Mouse (Mus musculus) MEL (cell line): ENCODE results near the gene Bcl11b. TPM values are rescaled to one million over a fixed set of nuclear protein-coding genes. Genes with fewer than 3 reads are reported as not detected.

Source experiments
- DNase-seq: peaks from one replicate; pipeline ENCODE4 v3.0.0; 2011; ENCODE audit warnings: low read depth, low spot score
- H3K27ac ChIP-seq: 2 replicates; pipeline ENCODE4 v1.5.1; 2012; ENCODE audit warnings: low read depth, mild to moderate bottlenecking, control low read depth, low read length, moderate library complexity; ENCODE audit not compliant: control insufficient read depth
- H3K27me3 ChIP-seq, 2 experiments: fragments of 150-350 bp in 1 of 2; sonication (generic) in 1 of 2; 2 replicates each; pipeline ENCODE4 v1.6.1; 2012; ENCODE audit warnings: low read length in 2 of 2, mild to moderate bottlenecking in 2 of 2, improper control_type of control experiment in 1 of 2, moderate library complexity in 1 of 2; ENCODE audit not compliant: insufficient read depth in 2 of 2, control insufficient read depth in 1 of 2
- H3K36me3 ChIP-seq, 2 experiments: 2 replicates each; pipeline ENCODE4 v1.6.1; 2012 to 2014; ENCODE audit warnings: low read length in 2 of 2, improper control_type of control experiment in 1 of 2, inconsistent platforms in 1 of 2, mild to moderate bottlenecking in 1 of 2; ENCODE audit not compliant: insufficient read depth in 2 of 2, control insufficient read depth in 1 of 2
- H3K4me1 ChIP-seq, 2 experiments: fragments of 150-350 bp in 1 of 2; sonication (generic) in 1 of 2; 2 replicates each; pipeline ENCODE4 v1.6.1; 2012; ENCODE audit warnings: low read length in 2 of 2, improper control_type of control experiment in 1 of 2, mild to moderate bottlenecking in 1 of 2; ENCODE audit not compliant: insufficient read depth in 2 of 2, control insufficient read depth in 1 of 2
- H3K4me3 ChIP-seq, 2 experiments: fragments of 150-350 bp in 1 of 2; sonication (generic) in 1 of 2; 2 replicates each; pipeline ENCODE4 v1.5.1; 2012; ENCODE audit warnings: low read depth in 2 of 2, low read length in 2 of 2, mild to moderate bottlenecking in 2 of 2, moderate library complexity in 2 of 2, control low read depth in 1 of 2, improper control_type of control experiment in 1 of 2; ENCODE audit not compliant: control insufficient read depth in 1 of 2, insufficient read depth in 1 of 2
- H3K79me2 ChIP-seq: 2 replicates; pipeline ENCODE4 v1.6.1; 2012; ENCODE audit warnings: mild to moderate bottlenecking, low read length, moderate library complexity; ENCODE audit not compliant: control insufficient read depth, poor library complexity, insufficient read depth
- H3K9ac ChIP-seq: 2 replicates; pipeline ENCODE4 v1.6.1; 2012; ENCODE audit warnings: low read depth, mild to moderate bottlenecking, control low read depth, low read length, moderate library complexity; ENCODE audit not compliant: control insufficient read depth, poor library complexity, severe bottlenecking
- H3K9me3 ChIP-seq: fragments of 150-350 bp; sonication (generic); replicated peaks from 2 replicates; pipeline ENCODE4 v1.6.1; 2012; ENCODE audit warnings: mild to moderate bottlenecking, low read length, improper control_type of control experiment, moderate library complexity; ENCODE audit not compliant: insufficient read depth
- BHLHE40 ChIP-seq: IDR thresholded peaks from 2 replicates; pipeline ENCODE4 v1.6.1; 2012; ENCODE audit warnings: low read depth, mild to moderate bottlenecking, inconsistent platforms, low read length, improper control_type of control experiment, borderline replicate concordance
- E2F4 ChIP-seq: IDR thresholded peaks from 2 replicates; pipeline ENCODE4 v1.6.1; 2011; ENCODE audit warnings: low read depth, low read length, improper control_type of control experiment, borderline replicate concordance
- ELF1 ChIP-seq: IDR thresholded peaks from 2 replicates; pipeline ENCODE4 v1.6.1; 2014; ENCODE audit warnings: low read depth, mild to moderate bottlenecking, inconsistent platforms, low read length, improper control_type of control experiment, moderate library complexity
- ETS1 ChIP-seq: IDR thresholded peaks from 2 replicates; pipeline ENCODE4 v1.6.1; 2012; ENCODE audit warnings: low read depth, mild to moderate bottlenecking, inconsistent platforms, low read length, improper control_type of control experiment, moderate library complexity
- GABPA ChIP-seq: IDR thresholded peaks from 2 replicates; pipeline ENCODE4 v1.6.1; 2012; ENCODE audit warnings: low read depth, mild to moderate bottlenecking, inconsistent platforms, low read length, improper control_type of control experiment, moderate library complexity
- HCFC1 ChIP-seq: IDR thresholded peaks from 2 replicates; pipeline ENCODE4 v1.6.1; 2012; ENCODE audit warnings: low read depth, mild to moderate bottlenecking, inconsistent platforms, low read length, improper control_type of control experiment, moderate library complexity
- KAT2A ChIP-seq: conservative IDR thresholded peaks from 2 replicates; pipeline ENCODE4 v1.6.1; 2012; ENCODE audit warnings: low read depth, low read length, improper control_type of control experiment, inconsistent platforms
- MAFK ChIP-seq: IDR thresholded peaks from 2 replicates; pipeline ENCODE4 v1.6.1; 2011; ENCODE audit warnings: low read depth, mild to moderate bottlenecking, low read length, improper control_type of control experiment, borderline replicate concordance
- MAZ ChIP-seq: IDR thresholded peaks from 2 replicates; pipeline ENCODE4 v1.6.1; 2012; ENCODE audit warnings: low read depth, mild to moderate bottlenecking, inconsistent platforms, low read length, improper control_type of control experiment
- MXI1 ChIP-seq: IDR thresholded peaks from 2 replicates; pipeline ENCODE4 v1.6.1; 2011; ENCODE audit warnings: mild to moderate bottlenecking, low read depth, low read length, improper control_type of control experiment
- MYB ChIP-seq: IDR thresholded peaks from 2 replicates; pipeline ENCODE4 v1.6.1; 2011; ENCODE audit warnings: mild to moderate bottlenecking, low read depth, low read length, improper control_type of control experiment
- MYC ChIP-seq: IDR thresholded peaks from 2 replicates; pipeline ENCODE4 v1.6.1; 2011; ENCODE audit warnings: low read depth, mild to moderate bottlenecking, low read length, improper control_type of control experiment, moderate library complexity
- NRF1 ChIP-seq: IDR thresholded peaks from 2 replicates; pipeline ENCODE4 v1.6.1; 2014; ENCODE audit warnings: low read depth, mild to moderate bottlenecking, inconsistent platforms, low read length, improper control_type of control experiment, moderate library complexity; ENCODE audit not compliant: poor library complexity, insufficient read depth, severe bottlenecking
- SIN3A ChIP-seq: IDR thresholded peaks from 2 replicates; pipeline ENCODE4 v1.6.1; 2012; ENCODE audit warnings: low read length, improper control_type of control experiment, inconsistent platforms
- TAL1 ChIP-seq: IDR thresholded peaks from 2 replicates; pipeline ENCODE4 v1.6.1; 2012; ENCODE audit warnings: mild to moderate bottlenecking, inconsistent platforms, low read length, moderate library complexity, mixed read lengths
- TBP ChIP-seq: IDR thresholded peaks from 2 replicates; pipeline ENCODE4 v1.8.0; 2011; ENCODE audit warnings: low read depth, low read length, improper control_type of control experiment
- TCF12 ChIP-seq: IDR thresholded peaks from 2 replicates; pipeline ENCODE4 v1.6.1; 2014; ENCODE audit warnings: low read depth, mild to moderate bottlenecking, inconsistent platforms, low read length, improper control_type of control experiment, moderate library complexity
- USF2 ChIP-seq, 2 experiments: IDR thresholded peaks; 2 replicates each; pipeline ENCODE4 v1.6.1; 2011 to 2012; ENCODE audit warnings: improper control_type of control experiment in 2 of 2, low read length in 2 of 2, borderline replicate concordance in 1 of 2, inconsistent platforms in 1 of 2, low read depth in 1 of 2, mild to moderate bottlenecking in 1 of 2; ENCODE audit not compliant: insufficient read depth in 1 of 2
- ZC3H11A ChIP-seq: IDR thresholded peaks from 2 replicates; pipeline ENCODE4 v1.6.1; 2012; ENCODE audit warnings: low read depth, mild to moderate bottlenecking, inconsistent platforms, low read length, improper control_type of control experiment
- ZMIZ1 ChIP-seq: IDR thresholded peaks from 2 replicates; pipeline ENCODE4 v1.6.1; 2012; ENCODE audit warnings: low read depth, mild to moderate bottlenecking, inconsistent platforms, low read length, improper control_type of control experiment, moderate library complexity
- polyA plus RNA-seq, 2 experiments: library from polyadenylated mRNA; stranded (reverse) in 1 of 2; unstranded in 1 of 2; fragments of >175 nt in 1 of 2; fragments of >200 nt in 1 of 2; gene quantifications; 2 replicates each; pipeline versions ENCODE4 v1.2.1 to v1.2.4; 2012; ENCODE audit warnings: low replicate concordance in 2 of 2, low read depth in 1 of 2; ENCODE audit not compliant: insufficient read length in 2 of 2, insufficient read depth in 1 of 2, missing spikeins in 1 of 2
- total RNA-seq: library from RNA; depleted of rRNA; stranded (reverse); fragments of 300-350 nt; gene quantifications from 2 replicates; pipeline ENCODE4 v1.2.3, GENCODE M21; 2012

The Bcl11b gene
- total and polyA plus RNA-seq, 3 experiments, result not detected

DNA sequence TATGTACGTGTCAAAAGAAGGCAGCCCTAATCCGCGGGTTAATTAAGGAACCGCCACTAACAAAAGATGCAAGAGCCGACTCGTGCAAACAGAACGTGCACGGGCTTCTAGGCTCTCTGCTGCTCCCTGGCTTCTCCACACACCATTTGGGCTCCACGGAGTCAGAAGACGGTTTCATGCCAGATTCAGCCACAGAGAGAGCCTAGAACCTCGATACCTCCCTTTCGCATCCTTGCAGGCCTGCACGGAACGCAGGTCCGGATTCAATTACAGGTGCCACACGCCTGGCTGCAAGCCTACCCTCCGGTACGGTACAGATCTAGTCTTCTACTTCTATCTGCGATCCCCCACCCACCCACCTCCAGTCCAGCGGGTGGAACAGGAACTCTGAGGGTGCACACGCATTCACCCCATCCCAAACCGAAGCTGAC lies 26.8 kb downstream of the Bcl11b start:
- H3K9me3 ChIP-seq, result no peaks in the 10 kb centered on the region
- H3K9ac ChIP-seq, result no peak overlapping the region
- no peaks in the 10 kb centered on the region for H3K36me3 ChIP-seq
- H3K27me3 ChIP-seq, result no peaks in the 10 kb centered on the region
- no peak for DNase-seq
- TF ChIP-seq ZMIZ1 (no peak), KAT2A (no peak), TBP (no peak), TCF12 (no peak), ELF1 (no peak), TAL1 (no peak), ZC3H11A (no peak), HCFC1 (no peak), MAZ (no peak), ETS1 (no peak), MYB (no peak), MAFK (no peak)
- H3K27ac ChIP-seq, result no peak overlapping the region
- H3K79me2 ChIP-seq, result no peaks in the 10 kb centered on the region
- no peak overlapping the region for H3K4me3 ChIP-seq
- H3K4me1 ChIP-seq, result no peaks in the 10 kb centered on the region

DNA sequence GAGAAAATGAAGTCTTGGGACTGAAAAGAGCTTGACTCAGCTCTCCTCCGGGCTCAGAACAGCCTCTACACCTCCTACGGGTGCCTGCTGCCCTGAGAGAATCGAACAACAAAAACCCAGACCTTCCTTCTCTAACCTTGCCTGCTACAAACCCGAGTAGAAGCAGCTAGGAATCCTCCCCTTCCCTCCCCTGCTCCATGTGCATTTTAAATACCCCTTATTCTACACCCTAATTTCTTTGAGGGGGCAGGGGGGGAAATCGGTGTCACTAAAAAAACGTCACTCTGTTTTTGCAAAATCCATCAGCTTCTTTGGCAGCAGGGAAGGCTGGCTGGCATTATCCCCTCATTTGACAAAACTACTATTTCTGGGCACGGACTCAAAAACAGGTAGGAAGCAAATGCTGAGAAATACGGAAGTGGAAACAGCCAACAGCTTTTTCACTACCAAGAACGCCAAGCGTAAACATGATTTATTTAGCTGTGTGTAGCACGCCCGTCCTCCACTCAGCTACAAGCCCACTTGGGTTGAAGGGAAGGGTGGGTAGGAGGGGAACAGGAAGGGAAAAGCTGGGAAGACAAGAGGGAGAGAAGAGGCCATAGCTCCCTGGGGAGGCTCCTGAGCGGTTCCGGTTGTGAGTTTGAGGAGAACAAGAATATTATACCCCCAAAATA lies 27.4 kb downstream of the Bcl11b start:
- no peak for DNase-seq
- H3K27ac ChIP-seq, result no peak overlapping the region
- H3K4me3 ChIP-seq, result no peak overlapping the region
- H3K9ac ChIP-seq, result no peak overlapping the region
- H3K36me3 ChIP-seq, result no peaks in the 10 kb centered on the region
- H3K79me2 ChIP-seq, result no peaks in the 10 kb centered on the region
- TF ChIP-seq MAFK (no peak), E2F4 (no peak), BHLHE40 (no peak), NRF1 (no peak), MXI1 (no peak), GABPA (no peak), SIN3A (no peak), MYC (no peak), USF2 (IDR thresholded peaks at IDR 0.05; ENCODE audit: borderline replicate concordance in 1 of 2, insufficient read depth in 1 of 2, low read depth in 1 of 2, low read length in 2 of 2) (no peak)
- no peaks in the 10 kb centered on the region for H3K9me3 ChIP-seq
- H3K27me3 ChIP-seq, result no peaks in the 10 kb centered on the region
- H3K4me1 ChIP-seq, result no peaks in the 10 kb centered on the region
